Mouse (Mus musculus) kidney, adult 2 months (tissue): ENCODE results near the gene Kcnk12. TPM values are rescaled to one million over a fixed set of nuclear protein-coding genes. Genes with fewer than 3 reads are reported as not detected.

Experiments
- DNase-seq: peaks from one replicate; pipeline ENCODE4 v3.0.0; 2021
- H3K27ac ChIP-seq: fragments of 200-500 bp; 2 replicates; pipeline ENCODE4 v1.5.1; 2012; ENCODE audit warnings: low read depth, low read length, control low read depth, inconsistent platforms; ENCODE audit not compliant: insufficient read depth
- H3K27me3 ChIP-seq: fragments of 200-500 bp; replicated peaks from 2 replicates; pipeline ENCODE4 v1.6.1; 2012; ENCODE audit warnings: mild to moderate bottlenecking, moderate library complexity, low read length, inconsistent platforms; ENCODE audit not compliant: control insufficient read depth, insufficient read depth
- H3K36me3 ChIP-seq: fragments of 200-500 bp; 2 replicates; pipeline ENCODE4 v1.6.1; 2012; ENCODE audit warnings: mild to moderate bottlenecking, moderate library complexity, low read length, inconsistent platforms; ENCODE audit not compliant: control insufficient read depth, insufficient read depth
- H3K4me1 ChIP-seq: fragments of 200-500 bp; 2 replicates; pipeline ENCODE4 v1.6.1; 2011; ENCODE audit warnings: low read length; ENCODE audit not compliant: control insufficient read depth, insufficient read depth
- H3K4me3 ChIP-seq: fragments of 200-500 bp; 2 replicates; pipeline ENCODE4 v1.5.1; 2011; ENCODE audit warnings: mild to moderate bottlenecking, low read depth, low read length, control low read depth; ENCODE audit not compliant: insufficient read depth
- CTCF ChIP-seq: fragments of 200-500 bp; conservative IDR thresholded peaks from 2 replicates; pipeline ENCODE4 v1.5.1; 2011; ENCODE audit warnings: low read depth, mild to moderate bottlenecking, control low read depth, low read length, moderate library complexity, mixed read lengths; ENCODE audit not compliant: insufficient read depth, insufficient read length
- POLR2A ChIP-seq: fragments of 200-500 bp; IDR thresholded peaks from one replicate; pipeline ENCODE4 v1.6.1; 2011; ENCODE audit warnings: low read depth, low read length, control low read depth
- WGBS: fragments of 180-500 bp; shearing (Covaris S2); methylation state at CpG from one replicate; pipeline ENCODE4 v1.1.7; 2018; 5-methylcytosine and 5-hydroxymethylcytosine counted together
- polyA plus RNA-seq: library from polyadenylated mRNA; depleted of rRNA; stranded (reverse); fragments of >200 nt; gene quantifications from 2 replicates; pipeline ENCODE4 v1.2.3, GENCODE M21; 2012

The Kcnk12 gene
- polyA plus RNA-seq, 1 experiment, result not detected

DNA sequence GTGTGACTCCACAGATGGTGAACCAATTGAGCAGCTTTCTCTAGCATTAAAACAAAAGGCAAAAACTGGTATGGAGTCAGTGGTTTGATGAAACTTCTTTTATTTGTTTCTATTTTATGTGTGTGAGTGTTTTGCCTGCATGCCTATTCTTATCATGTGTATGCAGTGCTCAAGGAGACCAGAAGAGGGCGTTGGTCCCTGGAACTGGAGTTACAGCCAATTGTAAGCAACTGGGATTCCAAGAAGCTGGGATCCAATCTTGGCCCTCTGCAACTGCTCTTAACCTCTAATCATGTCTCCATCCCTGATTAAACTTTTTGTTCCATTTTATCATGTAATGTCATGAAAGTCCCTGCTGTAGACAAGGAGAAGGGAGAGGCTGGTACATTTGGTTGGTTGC, 58.0 kb downstream of the Kcnk12 start:
- Histone ChIP-seq H3K4me1 (no peaks in the 10 kb centered on the region), H3K27ac (no peak overlapping the region), H3K27me3 (no peaks in the 10 kb centered on the region), H3K4me3 (no peak overlapping the region), H3K36me3 (no peaks in the 10 kb centered on the region)
- WGBS, result 42% methylated on average over 1 of the region's 1 CpGs
- DNase-seq, result no peak
- no peak for TF ChIP-seq POLR2A
- no peak for TF ChIP-seq CTCF

DNA sequence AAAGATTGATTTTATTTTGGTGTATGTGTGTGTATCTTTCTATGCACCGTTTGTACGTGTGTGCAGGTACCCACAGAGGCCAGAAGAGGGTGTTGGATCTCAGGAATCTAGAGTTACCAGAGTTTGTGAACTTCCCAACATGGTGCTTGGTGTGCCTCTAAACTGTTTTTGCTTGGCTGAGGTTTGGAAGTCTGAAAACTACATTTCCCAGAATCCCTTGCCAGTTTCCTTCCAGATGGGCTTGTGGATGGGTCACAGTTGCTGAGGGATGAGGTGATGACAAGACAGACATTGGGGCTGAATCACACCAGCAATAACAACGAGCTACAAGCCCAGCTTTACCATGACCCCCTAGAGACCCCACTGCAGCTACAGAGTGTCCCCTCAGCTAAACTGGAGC, 60.6 kb downstream of the Kcnk12 start:
- no peak for DNase-seq
- H3K27ac ChIP-seq, result no peak overlapping the region
- no peaks in the 10 kb centered on the region for H3K27me3 ChIP-seq
- no peaks in the 10 kb centered on the region for H3K36me3 ChIP-seq
- no peak overlapping the region for H3K4me3 ChIP-seq
- TF ChIP-seq POLR2A, result no peak
- TF ChIP-seq CTCF, result no peak
- WGBS, result 82% methylated on average over 3 of the region's 3 CpGs
- no peaks in the 10 kb centered on the region for H3K4me1 ChIP-seq

DNA sequence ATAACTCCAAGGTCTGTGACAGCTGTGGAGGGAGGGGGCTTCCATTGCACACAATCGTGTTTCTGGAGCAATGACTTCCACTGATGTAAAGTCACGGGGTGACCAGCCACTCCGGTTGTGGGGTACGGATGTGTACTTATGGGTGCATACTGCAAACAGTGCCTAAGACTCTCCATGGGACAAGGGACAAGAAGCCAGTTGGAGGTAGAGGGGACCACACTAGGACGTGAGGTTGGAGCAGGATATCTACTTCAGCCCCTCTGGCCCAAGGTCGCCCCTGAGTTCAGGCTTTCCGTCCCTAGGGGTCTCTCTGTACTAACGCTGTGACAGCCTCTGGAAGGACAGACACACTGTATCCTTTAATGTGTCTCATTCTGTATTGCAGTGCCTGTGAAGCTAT, 63.3 kb downstream of the Kcnk12 start:
- TF ChIP-seq POLR2A, result no peak
- no peak for TF ChIP-seq CTCF
- Histone ChIP-seq H3K36me3 (no peaks in the 10 kb centered on the region), H3K4me1 (no peaks in the 10 kb centered on the region), H3K4me3 (no peak overlapping the region), H3K27ac (no peak overlapping the region), H3K27me3 (no peaks in the 10 kb centered on the region)
- 89% methylated on average over 8 of the region's 8 CpGs for WGBS
- DNase-seq, result no peak

DNA sequence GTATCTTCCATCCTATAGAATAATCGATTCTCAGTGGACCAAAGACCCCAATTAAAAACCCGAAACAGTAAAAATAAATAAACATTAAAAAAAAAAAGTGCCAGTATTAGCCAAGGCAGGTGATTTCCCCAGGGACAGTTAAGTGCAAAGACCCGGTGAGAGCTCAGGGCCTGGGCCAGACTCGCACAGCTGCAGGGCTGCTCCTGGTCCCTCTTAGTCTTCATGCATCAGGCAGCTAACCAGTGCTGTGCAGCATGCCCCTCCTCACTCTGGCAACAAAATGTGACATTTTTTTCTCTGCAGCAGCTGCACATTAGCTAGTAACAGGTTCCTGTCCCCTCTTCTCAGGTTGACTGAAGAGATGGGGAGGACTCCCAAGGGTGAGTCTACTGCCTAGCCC, 65.8 kb downstream of the Kcnk12 start:
- 83% methylated on average over 4 of the region's 4 CpGs for WGBS
- no peak overlapping the region for H3K4me3 ChIP-seq
- no peak for DNase-seq
- H3K36me3 ChIP-seq, result no peaks in the 10 kb centered on the region
- TF ChIP-seq POLR2A (no peak), CTCF (no peak)
- H3K27me3 ChIP-seq, result no peaks in the 10 kb centered on the region
- no peak overlapping the region for H3K27ac ChIP-seq
- H3K4me1 ChIP-seq, result no peaks in the 10 kb centered on the region

DNA sequence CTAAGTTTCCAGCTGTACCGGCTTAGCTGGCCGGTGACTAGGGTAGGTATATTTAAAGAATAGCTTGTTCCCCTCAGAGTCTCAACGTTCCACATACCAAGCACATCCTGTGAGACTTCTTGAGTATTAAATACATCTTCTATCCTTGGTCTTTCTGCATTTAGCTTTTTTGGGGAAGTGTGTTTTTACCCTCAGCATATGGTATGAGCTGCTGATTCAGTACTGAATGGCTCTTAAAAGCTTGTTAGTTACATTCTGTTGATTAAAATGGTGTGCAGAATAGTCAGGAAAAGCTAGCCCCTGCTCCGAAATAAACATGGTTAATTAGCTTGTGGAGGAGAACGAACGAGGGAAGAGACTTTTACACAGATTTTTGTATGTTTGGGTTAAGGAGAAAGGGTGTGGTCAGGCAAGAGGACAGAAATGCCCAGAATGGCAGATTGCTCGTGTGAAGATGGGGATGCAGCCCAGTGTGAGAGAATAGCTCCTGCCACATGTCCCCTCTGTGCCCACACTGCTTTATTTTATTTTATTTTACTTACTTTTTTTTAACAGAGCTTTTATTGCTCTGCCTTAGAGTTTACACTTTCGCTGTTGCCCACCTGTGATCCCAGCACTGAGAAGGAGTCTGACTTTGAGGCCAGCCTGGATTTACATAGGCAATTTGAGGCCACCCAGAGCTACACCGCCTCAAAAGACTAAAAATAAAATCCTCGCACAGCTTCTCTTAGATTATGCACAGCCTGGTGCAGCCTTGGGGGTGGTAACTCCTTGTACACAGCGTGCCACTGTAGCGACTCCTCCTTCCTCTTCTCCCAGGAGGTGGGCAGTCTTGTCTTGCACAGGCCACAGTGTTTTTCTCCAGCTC, 71.1 kb downstream of the Kcnk12 start:
- no peak for TF ChIP-seq CTCF
- TF ChIP-seq POLR2A, result no peak
- Histone ChIP-seq H3K27me3 (no peaks in the 10 kb centered on the region), H3K27ac (no peak overlapping the region), H3K4me3 (no peak overlapping the region), H3K36me3 (no peaks in the 10 kb centered on the region), H3K4me1 (no peaks in the 10 kb centered on the region)
- no peak for DNase-seq
- WGBS, result 96% methylated on average over 12 of the region's 12 CpGs

DNA sequence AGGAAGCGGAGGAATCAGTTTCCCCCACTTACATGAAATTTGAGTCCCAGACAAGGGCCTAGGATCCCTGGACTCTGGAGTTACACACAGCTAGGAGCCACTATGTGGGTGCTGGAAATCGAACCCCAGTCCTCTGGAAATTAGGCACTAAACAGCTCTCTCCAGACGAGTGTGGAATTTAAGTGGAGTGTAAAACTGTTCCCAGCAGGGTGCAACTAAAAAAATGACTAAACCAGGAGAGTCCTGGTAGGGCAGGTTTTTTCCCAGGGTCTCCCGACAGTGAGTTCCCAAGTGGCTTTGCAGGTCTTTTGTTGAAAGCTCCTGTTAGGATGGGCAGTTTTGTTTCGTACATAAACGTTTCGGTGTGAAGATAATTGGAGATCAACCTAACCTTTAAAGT, 73.1 kb downstream of the Kcnk12 start:
- no peak overlapping the region for H3K4me3 ChIP-seq
- H3K27ac ChIP-seq, result no peak overlapping the region
- DNase-seq, result no peak
- WGBS, result 93% methylated on average over 7 of the region's 7 CpGs
- H3K4me1 ChIP-seq, result no peaks in the 10 kb centered on the region
- no peak for TF ChIP-seq POLR2A
- TF ChIP-seq CTCF, result no peak
- peaks cover 1% of the 10 kb centered on the region; the same call in 1 of the 2 replicates for H3K36me3 ChIP-seq
- no peaks in the 10 kb centered on the region for H3K27me3 ChIP-seq

DNA sequence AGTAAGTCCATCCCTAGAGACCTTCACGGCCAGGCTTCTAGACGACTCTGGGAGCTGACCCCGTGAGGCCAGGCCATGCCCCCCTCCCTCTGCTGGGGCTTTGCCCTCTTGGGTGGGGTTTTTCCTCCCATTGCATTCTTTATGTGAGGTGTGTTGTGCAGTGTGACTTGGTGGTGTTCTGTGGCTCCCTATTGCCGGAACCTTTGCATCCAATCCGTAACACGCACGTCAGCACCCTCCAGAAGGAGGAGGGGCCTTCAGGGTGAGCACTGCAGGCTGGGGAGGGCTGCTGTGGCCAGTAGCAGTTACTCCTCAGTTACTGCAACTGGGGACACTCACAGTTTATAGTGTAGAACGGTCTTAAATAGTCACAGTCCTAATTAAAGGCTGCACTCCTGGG, 97.7 kb downstream of the Kcnk12 start:
- no peaks in the 10 kb centered on the region for H3K36me3 ChIP-seq

More for the DNA sequence above, 97.7 kb downstream of the Kcnk12 start:
- Histone ChIP-seq H3K4me1 (no peaks in the 10 kb centered on the region), H3K4me3 (no peak overlapping the region), H3K27me3 (no peaks in the 10 kb centered on the region), H3K27ac (no peak overlapping the region)
- TF ChIP-seq CTCF, result no peak
- TF ChIP-seq POLR2A, result no peak
- DNase-seq, result no peak
- WGBS, result 87% methylated on average over 8 of the region's 8 CpGs
